Mouse (Mus musculus) stomach, postnatal 0 days (tissue): ENCODE measurements at regions not wholly inside any gene's neighbourhood (a gene's known extent, or its start where the extent isn't known, plus 50 kb on each side); places are given as distances from the start of the nearest gene placed in this dataset.

Experiments
- ATAC-seq: fragments of 200-750 bp; cut with Nextera tagmentation; 2 replicates; pipeline ENCODE4 v1.8.0; 2017; ENCODE audit not compliant: low FRiP score, low TSS enrichment
- DNase-seq: peaks from one replicate; pipeline ENCODE4 v3.0.0-alpha.2; 2016; ENCODE audit warnings: low spot score
- H3K27ac ChIP-seq: fragments of 300-500 bp; sonication (generic); replicated peaks from 2 replicates; pipeline ENCODE4 v1.5.1; 2014; ENCODE audit warnings: mild to moderate bottlenecking, control low read depth
- H3K27me3 ChIP-seq: fragments of 300-500 bp; sonication (generic); 2 replicates; pipeline ENCODE4 v1.6.1; 2014; ENCODE audit warnings: low read length; ENCODE audit not compliant: control insufficient read depth, insufficient read depth
- H3K36me3 ChIP-seq: fragments of 300-500 bp; sonication (generic); 2 replicates; pipeline ENCODE4 v1.6.1; 2014; ENCODE audit warnings: low read length, mixed read lengths; ENCODE audit not compliant: control insufficient read depth, insufficient read depth
- H3K4me1 ChIP-seq: fragments of 300-500 bp; sonication (generic); replicated peaks from 2 replicates; pipeline ENCODE4 v1.6.1; 2014; ENCODE audit warnings: antibody characterized with exemption; ENCODE audit not compliant: control insufficient read depth, insufficient read depth
- H3K4me2 ChIP-seq: fragments of 300-500 bp; sonication (generic); replicated peaks from 2 replicates; pipeline ENCODE4 v1.6.1; 2014; ENCODE audit warnings: low read depth, mild to moderate bottlenecking, control low read depth, moderate library complexity
- H3K4me3 ChIP-seq: fragments of 300-500 bp; sonication (generic); 2 replicates; pipeline ENCODE4 v1.5.1; 2014; ENCODE audit warnings: low read depth, low read length, control low read depth
- H3K9ac ChIP-seq: fragments of 300-500 bp; sonication (generic); 2 replicates; pipeline ENCODE4 v1.6.1; 2014; ENCODE audit warnings: mild to moderate bottlenecking, low read length, control low read depth, mixed read lengths
- H3K9me3 ChIP-seq: fragments of 300-500 bp; sonication (generic); 2 replicates; pipeline ENCODE4 v1.6.1; 2016; ENCODE audit warnings: low read length; ENCODE audit not compliant: control insufficient read depth
- CTCF ChIP-seq: IDR thresholded peaks from 2 replicates; pipeline ENCODE4 v1.5.1; 2016; ENCODE audit warnings: antibody characterized with exemption, low read depth, mild to moderate bottlenecking, moderate library complexity
- EP300 ChIP-seq: optimal IDR thresholded peaks from 2 replicates; pipeline ENCODE3; 2016; ENCODE audit warnings: antibody characterized with exemption
- WGBS: fragments of 180-500 bp; shearing (Covaris S2); extraction: QIAGEN DNeasy Blood & Tissue Kit; methylation state at CpG from one replicate; pipeline ENCODE4 v1.1.7; 2014; 5-methylcytosine and 5-hydroxymethylcytosine counted together

DNA sequence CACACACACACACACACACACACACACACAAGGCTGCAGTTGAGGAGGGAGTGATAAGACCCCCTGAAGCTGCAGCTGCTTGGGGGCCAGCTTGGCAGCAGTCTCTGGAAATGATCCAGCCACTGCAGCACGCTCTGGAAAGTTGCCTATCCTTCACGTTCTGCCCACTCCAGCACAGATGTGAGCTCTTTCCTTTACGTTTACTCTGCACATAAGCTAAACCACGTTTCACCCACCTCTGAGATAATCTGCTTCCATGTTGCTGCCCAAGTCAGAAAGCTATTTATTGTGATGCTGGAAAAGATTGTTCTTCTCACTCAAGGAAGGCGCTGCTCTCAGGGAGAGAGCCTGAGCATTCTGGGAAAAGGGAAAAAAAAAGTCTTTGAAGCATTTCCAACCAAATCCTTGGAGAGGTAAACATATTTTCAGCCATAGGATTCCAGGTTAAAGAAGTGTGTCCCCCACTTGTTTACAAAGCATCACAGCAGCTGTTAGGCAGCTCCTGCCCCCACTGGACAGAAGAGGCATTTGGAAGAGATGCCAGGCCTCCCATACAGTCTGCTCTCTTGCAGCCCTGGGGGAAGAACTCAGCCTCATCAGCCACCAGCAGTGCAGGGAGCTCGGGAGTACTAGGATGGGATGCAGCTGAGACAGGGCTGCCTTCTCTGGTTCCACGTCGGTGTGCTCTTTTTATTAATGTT, 335.2 kb upstream of the Fam92a start:
- H3K4me2 ChIP-seq: no peak overlapping the region
- no peaks in the 10 kb centered on the region for H3K27me3 ChIP-seq
- DNase-seq (no peak), ATAC-seq (no peak)
- no peak overlapping the region for H3K27ac ChIP-seq
- no peak overlapping the region for H3K9ac ChIP-seq
- H3K36me3 ChIP-seq: no peaks in the 10 kb centered on the region
- no peaks in the 10 kb centered on the region for H3K9me3 ChIP-seq
- no peak for TF ChIP-seq EP300
- TF ChIP-seq CTCF: peak; percentile 41
- no peak overlapping the region for H3K4me3 ChIP-seq
- no peaks in the 10 kb centered on the region for H3K4me1 ChIP-seq
- WGBS: 26% methylated on average over 8 of the region's 8 CpGs

DNA sequence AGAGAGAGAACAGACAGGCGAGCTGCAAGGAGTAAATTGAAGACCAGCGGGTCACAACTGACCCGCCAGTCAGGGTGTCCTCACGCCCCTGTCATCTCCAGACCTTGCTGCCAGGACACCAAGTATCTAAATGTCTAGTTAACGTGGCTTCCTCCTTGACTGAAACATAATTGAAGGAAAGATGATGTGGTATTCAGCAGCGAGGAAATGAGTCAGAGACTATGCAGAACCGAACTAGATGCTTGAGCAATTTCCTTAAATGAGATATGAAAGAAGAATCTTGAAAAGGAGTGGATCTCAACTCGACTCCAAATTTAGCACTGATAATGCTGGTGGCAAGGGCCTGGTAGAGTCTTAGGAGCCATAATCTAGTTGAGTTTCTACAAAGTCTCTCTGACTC, 329.3 kb upstream of the Fam92a start:
- DNase-seq: no peak
- Histone ChIP-seq H3K36me3 (no peaks in the 10 kb centered on the region), H3K9me3 (no peaks in the 10 kb centered on the region), H3K4me3 (no peak overlapping the region), H3K4me2 (no peak overlapping the region), H3K27ac (no peak overlapping the region), H3K27me3 (no peaks in the 10 kb centered on the region), H3K9ac (no peak overlapping the region), H3K4me1 (no peaks in the 10 kb centered on the region)
- WGBS: 87% methylated on average over 8 of the region's 8 CpGs
- TF ChIP-seq EP300 (no peak), CTCF (no peak)
- no peak for ATAC-seq

DNA sequence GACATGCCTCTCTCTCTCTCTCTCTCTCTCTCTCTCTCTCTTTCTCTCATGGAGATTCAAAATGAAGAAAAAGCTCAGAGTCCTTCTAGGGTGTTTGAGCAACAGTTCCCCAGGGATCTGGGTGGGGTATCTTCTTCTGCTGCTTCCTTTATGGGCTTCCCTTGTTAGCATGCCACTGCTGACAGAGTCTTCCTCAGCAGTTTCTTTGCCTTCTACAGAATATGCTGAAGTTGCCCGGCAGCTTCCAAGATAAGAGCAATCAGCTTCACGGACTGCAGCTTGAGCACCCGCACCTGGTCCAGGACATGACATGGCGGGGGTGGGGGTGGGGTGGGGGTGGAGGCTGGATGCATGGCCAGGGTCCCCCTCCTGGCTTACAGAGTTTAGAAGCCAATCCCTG, 326.6 kb upstream of the Fam92a start:
- no peak overlapping the region for H3K4me3 ChIP-seq
- H3K36me3 ChIP-seq: no peaks in the 10 kb centered on the region
- ATAC-seq (no peak), DNase-seq (no peak)
- no peak overlapping the region for H3K9ac ChIP-seq
- no peaks in the 10 kb centered on the region for H3K27me3 ChIP-seq
- no peak overlapping the region for H3K4me2 ChIP-seq
- H3K27ac ChIP-seq: no peak overlapping the region
- WGBS: 49% methylated on average over 4 of the region's 4 CpGs
- H3K4me1 ChIP-seq: no peaks in the 10 kb centered on the region
- H3K9me3 ChIP-seq: no peaks in the 10 kb centered on the region
- TF ChIP-seq EP300: no peak
- TF ChIP-seq CTCF: no peak

DNA sequence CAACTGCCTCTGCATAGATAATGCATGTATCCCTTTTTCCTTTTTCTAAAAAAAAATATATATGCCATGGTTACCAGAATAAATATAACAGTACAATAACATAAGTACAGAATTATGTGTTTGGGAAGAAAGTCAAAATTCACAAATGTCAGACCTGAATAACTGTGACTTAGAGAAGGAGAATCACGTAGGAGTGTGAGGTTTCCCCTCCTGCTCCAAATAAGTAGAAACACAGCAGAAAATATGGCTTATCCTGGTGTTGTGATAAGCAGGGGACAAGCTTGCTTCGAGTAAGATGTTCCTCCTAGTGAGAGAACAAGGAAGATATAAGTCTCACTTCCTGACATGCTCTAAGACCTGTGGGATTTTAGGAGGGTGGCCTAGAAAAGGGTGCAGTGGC, 320.7 kb upstream of the Fam92a start:
- H3K27ac ChIP-seq: no peak overlapping the region
- no peaks in the 10 kb centered on the region for H3K27me3 ChIP-seq
- DNase-seq (no peak), ATAC-seq (no peak)
- no peak overlapping the region for H3K4me2 ChIP-seq
- no peaks in the 10 kb centered on the region for H3K36me3 ChIP-seq
- TF ChIP-seq CTCF (no peak), EP300 (no peak)
- no peaks in the 10 kb centered on the region for H3K4me1 ChIP-seq
- 68% methylated on average over 2 of the region's 2 CpGs for WGBS
- no peak overlapping the region for H3K4me3 ChIP-seq
- H3K9me3 ChIP-seq: no peaks in the 10 kb centered on the region
- no peak overlapping the region for H3K9ac ChIP-seq

DNA sequence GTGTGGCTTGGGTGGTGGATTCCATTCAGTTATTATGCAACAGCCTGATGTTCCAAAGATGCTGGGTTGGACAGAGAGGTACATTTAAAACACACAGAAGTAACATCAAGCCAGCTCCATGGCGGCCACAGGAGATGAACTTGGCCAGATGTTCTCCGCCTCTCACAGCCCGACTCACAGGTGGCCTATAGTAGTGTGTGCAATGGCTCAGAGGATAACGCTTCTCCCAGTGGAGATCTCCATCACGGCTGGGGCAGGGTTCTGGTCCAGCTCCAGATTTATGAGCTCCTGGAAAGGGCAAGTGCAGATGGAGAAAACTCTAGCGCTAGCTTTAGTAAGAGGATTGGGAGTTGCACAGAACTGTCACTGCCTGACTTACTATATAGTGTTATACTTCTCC, 319.5 kb upstream of the Fam92a start:
- no peak for DNase-seq
- Histone ChIP-seq H3K4me3 (no peak overlapping the region), H3K4me2 (no peak overlapping the region), H3K27me3 (no peaks in the 10 kb centered on the region), H3K4me1 (no peaks in the 10 kb centered on the region), H3K36me3 (no peaks in the 10 kb centered on the region), H3K9ac (no peak overlapping the region), H3K9me3 (no peaks in the 10 kb centered on the region), H3K27ac (no peak overlapping the region)
- TF ChIP-seq EP300 (no peak), CTCF (no peak)
- no peak for ATAC-seq
- 59% methylated on average over 6 of the region's 6 CpGs for WGBS

DNA sequence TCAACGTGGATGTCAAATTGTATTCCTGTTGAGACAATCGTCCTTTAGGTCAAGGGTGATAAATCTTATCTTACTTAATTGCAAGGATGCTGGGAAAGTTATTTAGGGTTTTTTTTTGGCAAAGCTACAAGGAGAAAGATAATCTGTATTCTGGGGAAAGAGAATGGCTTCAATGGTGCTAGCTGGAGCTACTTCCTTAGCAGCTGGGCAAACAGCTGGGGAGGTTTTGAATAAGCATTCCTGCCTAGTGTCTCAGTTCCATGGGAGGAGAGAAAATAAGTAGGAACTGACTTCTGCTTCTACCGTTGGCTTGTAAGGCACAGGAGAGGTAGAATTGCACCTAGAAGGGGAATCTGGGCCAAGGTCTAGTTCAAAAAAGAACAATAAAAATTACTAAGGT, 318.3 kb upstream of the Fam92a start:
- Histone ChIP-seq H3K9me3 (no peaks in the 10 kb centered on the region), H3K9ac (no peak overlapping the region), H3K27ac (no peak overlapping the region), H3K27me3 (no peaks in the 10 kb centered on the region), H3K4me3 (no peak overlapping the region), H3K36me3 (no peaks in the 10 kb centered on the region), H3K4me2 (no peak overlapping the region), H3K4me1 (no peaks in the 10 kb centered on the region)
- TF ChIP-seq EP300 (no peak), CTCF (no peak)
- 45% methylated on average over 3 of the region's 3 CpGs for WGBS
- DNase-seq: no peak
- no peak for ATAC-seq
